Mouse (Mus musculus) heart, embryonic 16.5 days (tissue): ENCODE measurements around the gene Slx. TPM values are rescaled to one million over a fixed set of nuclear protein-coding genes. Genes with fewer than 3 reads are reported as not detected.
"Not testable (repeated sequence)": the region's sequence is repeated elsewhere in the genome, so short reads cannot be mapped to it uniquely, and the experiment has no call there.

Experiments
- ATAC-seq: fragments of 200-750 bp; cut with Nextera tagmentation; replicated peaks from 2 replicates; pipeline ENCODE4 v1.8.0; 2017; ENCODE audit warnings: moderate number of reproducible peaks; ENCODE audit not compliant: insufficient read depth, low FRiP score; ENCODE audit errors: extremely low read depth
- H3K27ac ChIP-seq: fragments of 300-500 bp; sonication (generic); 2 replicates; pipeline ENCODE4 v1.5.1; 2014; ENCODE audit warnings: mild to moderate bottlenecking, low read length, control low read depth, moderate library complexity
- H3K27me3 ChIP-seq: fragments of 300-500 bp; sonication (generic); 2 replicates; pipeline ENCODE4 v1.6.1; 2014; ENCODE audit warnings: low read length, mixed read lengths; ENCODE audit not compliant: control insufficient read depth, insufficient read depth
- H3K36me3 ChIP-seq: fragments of 300-500 bp; sonication (generic); 2 replicates; pipeline ENCODE4 v1.6.1; 2014; ENCODE audit not compliant: control insufficient read depth, insufficient read depth
- H3K4me1 ChIP-seq: fragments of 300-500 bp; sonication (generic); 2 replicates; pipeline ENCODE4 v1.6.1; 2014; ENCODE audit warnings: low read length, mixed read lengths; ENCODE audit not compliant: control insufficient read depth, insufficient read depth
- H3K4me2 ChIP-seq: fragments of 300-500 bp; sonication (generic); 2 replicates; pipeline ENCODE4 v1.6.1; 2014; ENCODE audit warnings: low read depth, mild to moderate bottlenecking, control low read depth, low read length
- H3K4me3 ChIP-seq: fragments of 300-500 bp; sonication (generic); 2 replicates; pipeline ENCODE4 v1.5.1; 2014; ENCODE audit warnings: mild to moderate bottlenecking, control low read depth, low read length
- H3K9ac ChIP-seq: fragments of 300-500 bp; sonication (generic); 2 replicates; pipeline ENCODE4 v1.6.1; 2014; ENCODE audit warnings: low read length, control low read depth
- H3K9me3 ChIP-seq: fragments of 300-500 bp; sonication (generic); replicated peaks from 2 replicates; pipeline ENCODE4 v1.6.1; 2016; ENCODE audit warnings: low read length; ENCODE audit not compliant: control insufficient read depth
- WGBS: fragments of 180-500 bp; shearing (Covaris S2); extraction: QIAGEN DNeasy Blood & Tissue Kit; methylation state at CpG from one replicate; pipeline ENCODE4 v1.1.7; 2014; 5-methylcytosine and 5-hydroxymethylcytosine counted together
- microRNA-seq: library from miRNA; unstranded; fragments of <30 nt; microRNA quantifications from one replicate; pipeline ENCODE4, GENCODE M21; 2017
- polyA plus RNA-seq: library from polyadenylated mRNA; unstranded; fragments of >200 nt; fragmentation: Nextera tagmentation; extraction: Ambion mirVana; gene quantifications from 2 replicates; pipeline ENCODE4 v1.2.1, GENCODE M21; 2015

Gene Slx
- not detected in 2 replicates for polyA plus RNA-seq

DNA sequence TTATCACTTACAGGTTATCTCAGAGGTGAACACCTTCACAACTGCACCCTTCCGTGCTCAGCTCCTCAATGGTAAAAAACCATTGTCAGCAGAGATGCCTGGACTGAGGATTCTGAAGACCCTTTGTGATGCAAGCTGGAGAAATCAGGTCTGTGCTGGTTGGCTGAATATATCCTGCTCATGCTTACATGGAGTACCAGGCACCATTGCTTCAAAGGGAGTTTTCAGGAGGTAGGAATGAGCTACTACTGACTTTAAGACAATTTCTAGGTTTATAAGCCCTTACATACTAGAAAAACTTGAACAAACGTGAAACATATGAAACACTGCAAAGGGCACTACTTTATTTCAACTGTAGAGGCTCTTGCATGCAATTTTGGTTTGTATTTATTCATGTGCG is at the start of gene Slx:
Gene Slx (minus strand): TSS at position 101 of the 400 bp plus-strand sequence.
- not testable (repeated sequence) for H3K27me3 ChIP-seq, H3K27ac ChIP-seq, ATAC-seq, H3K9me3 ChIP-seq, H3K4me1 ChIP-seq, H3K4me3 ChIP-seq, H3K4me2 ChIP-seq, H3K9ac ChIP-seq, H3K36me3 ChIP-seq
- WGBS, result 59% methylated on average over 3 of the region's 3 CpGs

Small RNA genes within 50 kb of the gene (microRNA-seq; reads per million reads assigned to microRNA genes)
- not detected for gene Gm27341

Other genes with a start within 250 kb of the Slx start
- gene Gm2030, start 235.5 kb downstream of the Slx start, polyA plus RNA-seq, result not detected in 2 replicates
- not detected in 2 replicates for gene Gm14525, start 157.1 kb upstream of the Slx start, polyA plus RNA-seq